Mouse (Mus musculus): ENCODE data around the gene Fhl2. TPM values are rescaled to one million over a fixed set of nuclear protein-coding genes. Genes with fewer than 3 reads are reported as not detected.

The Fhl2 gene
- total and polyA plus RNA-seq, 2 experiments, result 0.28 to 0.39 TPM

DNA sequence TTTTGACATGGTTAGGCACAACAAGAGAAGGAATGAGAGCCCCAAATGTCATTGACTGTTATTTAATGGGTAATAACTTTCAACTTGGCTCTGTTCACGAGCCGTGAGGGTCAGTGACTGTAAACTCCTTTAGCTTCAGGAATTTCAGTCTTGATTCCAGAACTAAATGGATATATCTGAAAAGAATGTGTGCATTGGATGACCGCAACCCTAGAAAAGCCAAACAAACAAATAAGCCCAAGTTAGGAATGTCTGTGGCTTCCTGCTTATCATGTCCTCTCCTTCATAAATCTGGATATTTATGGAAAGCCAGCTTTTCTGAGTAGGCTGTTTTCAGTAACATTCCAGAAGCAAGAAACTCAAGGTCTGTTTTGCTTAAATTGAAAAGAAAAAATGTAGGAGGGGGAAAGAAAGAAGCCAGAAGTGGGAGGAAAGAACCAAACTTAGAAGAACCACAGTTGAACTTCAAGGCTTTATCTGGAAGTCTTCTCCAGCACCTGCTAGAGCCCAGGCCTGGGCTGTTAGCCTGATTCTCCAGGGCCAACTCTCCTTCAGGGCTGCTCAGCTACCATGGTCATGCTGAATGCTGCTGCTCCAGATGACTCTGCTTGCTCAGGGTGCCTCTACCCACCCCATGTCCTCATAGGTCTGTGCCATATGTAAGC is 21.4 kb upstream of the Fhl2 start:
- H3K79me2 ChIP-seq (ENCODE audit: control insufficient read depth, insufficient read depth, low read length), result no peaks in the 10 kb centered on the region
- peak; percentile 24 for DNase-seq (ENCODE audit: extremely low read depth, low read depth, low spot score)
- H3K4me1 ChIP-seq (ENCODE audit: control insufficient read depth, insufficient read depth, low read length), result no peaks in the 10 kb centered on the region
- no peak overlapping the region for H3K9ac ChIP-seq (ENCODE audit: low read depth, low read length)
- no peak overlapping the region for H3K4me3 ChIP-seq (ENCODE audit: insufficient read depth, low read depth, low read length)
- 80% methylated on average over 3 of the region's 3 CpGs for WGBS
- TF ChIP-seq CTCF (IDR thresholded peaks at IDR 0.05; ENCODE audit: low read depth, low read length) (no peak), POLR2A (IDR thresholded peaks at IDR 0.05; ENCODE audit: extremely low read depth, insufficient read depth, low read length) (no peak)
- no peaks in the 10 kb centered on the region for H3K27me3 ChIP-seq (ENCODE audit: control insufficient read depth, insufficient read depth, low read length)
- H3K36me3 ChIP-seq (ENCODE audit: control insufficient read depth, insufficient read depth, low read length), result no peaks in the 10 kb centered on the region
- no peak overlapping the region for H3K27ac ChIP-seq (replicated peaks; ENCODE audit: insufficient read depth, low read depth, low read length)

DNA sequence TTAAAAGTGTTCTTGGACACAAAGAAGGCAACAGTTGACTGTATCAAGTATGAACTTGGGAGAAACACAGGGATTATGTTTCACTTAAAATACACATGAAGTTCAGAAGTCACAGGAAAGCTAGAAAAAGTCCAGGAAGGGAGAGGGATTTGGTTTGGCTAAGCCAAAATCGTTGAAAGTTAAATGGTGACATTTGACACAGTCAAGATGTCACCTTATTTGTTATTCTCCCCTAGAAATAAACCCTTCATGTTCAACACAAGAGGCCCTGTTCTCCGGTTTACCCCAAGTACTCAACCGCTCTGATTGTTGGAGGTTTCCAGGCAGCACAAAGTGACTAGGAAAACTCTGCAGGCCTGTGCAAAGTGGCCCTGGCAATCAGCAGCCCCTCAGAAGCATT is 18.8 kb upstream of the Fhl2 start:
- Histone ChIP-seq H3K4me1 (ENCODE audit: control insufficient read depth, insufficient read depth, low read length) (no peaks in the 10 kb centered on the region), H3K27ac (replicated peaks; ENCODE audit: insufficient read depth, low read depth, low read length) (no peak overlapping the region), H3K79me2 (ENCODE audit: control insufficient read depth, insufficient read depth, low read length) (no peaks in the 10 kb centered on the region), H3K4me3 (ENCODE audit: insufficient read depth, low read depth, low read length) (no peak overlapping the region), H3K36me3 (ENCODE audit: control insufficient read depth, insufficient read depth, low read length) (no peaks in the 10 kb centered on the region), H3K9ac (ENCODE audit: low read depth, low read length) (no peak overlapping the region), H3K27me3 (ENCODE audit: control insufficient read depth, insufficient read depth, low read length) (no peaks in the 10 kb centered on the region)
- no peak for DNase-seq (ENCODE audit: extremely low read depth, low read depth, low spot score)
- 73% methylated on average over 3 of the region's 3 CpGs for WGBS
- no peak for TF ChIP-seq CTCF (IDR thresholded peaks at IDR 0.05; ENCODE audit: low read depth, low read length)
- no peak for TF ChIP-seq POLR2A (IDR thresholded peaks at IDR 0.05; ENCODE audit: extremely low read depth, insufficient read depth, low read length)

GRCm38 (mm10) chr1:43211274-43211673 is 14.5 kb upstream of the Fhl2 start:
- no peak for DNase-seq (ENCODE audit: extremely low read depth, low read depth, low spot score)
- Histone ChIP-seq H3K4me3 (ENCODE audit: insufficient read depth, low read depth, low read length) (no peak overlapping the region), H3K9ac (ENCODE audit: low read depth, low read length) (no peak overlapping the region), H3K36me3 (ENCODE audit: control insufficient read depth, insufficient read depth, low read length) (no peaks in the 10 kb centered on the region), H3K4me1 (ENCODE audit: control insufficient read depth, insufficient read depth, low read length) (no peaks in the 10 kb centered on the region), H3K27me3 (ENCODE audit: control insufficient read depth, insufficient read depth, low read length) (no peaks in the 10 kb centered on the region), H3K27ac (replicated peaks; ENCODE audit: insufficient read depth, low read depth, low read length) (no peak overlapping the region), H3K79me2 (ENCODE audit: control insufficient read depth, insufficient read depth, low read length) (no peaks in the 10 kb centered on the region)
- 18% methylated on average over 1 of the region's 1 CpGs for WGBS
- TF ChIP-seq CTCF (IDR thresholded peaks at IDR 0.05; ENCODE audit: low read depth, low read length) (no peak), POLR2A (IDR thresholded peaks at IDR 0.05; ENCODE audit: extremely low read depth, insufficient read depth, low read length) (no peak)

DNA sequence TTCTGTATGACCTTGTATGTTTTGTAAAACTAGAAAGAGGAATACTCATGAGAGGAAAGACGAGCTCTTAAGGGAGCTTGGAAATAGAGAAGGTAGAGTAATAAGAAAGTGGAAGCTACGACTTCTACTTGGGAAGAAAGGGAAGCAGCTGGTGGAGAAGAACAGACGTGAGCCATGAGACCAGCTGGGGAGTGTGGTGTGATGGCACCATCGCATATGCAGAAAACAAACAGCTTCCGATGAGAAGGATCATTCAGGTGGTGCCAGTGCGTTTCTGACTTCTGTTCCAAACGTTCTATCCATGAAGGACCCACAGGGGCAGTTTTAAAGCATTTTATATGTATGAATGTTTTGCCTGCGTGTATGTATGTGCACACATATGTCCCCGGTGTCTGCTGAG is 13.5 kb upstream of the Fhl2 start:
- TF ChIP-seq CTCF (IDR thresholded peaks at IDR 0.05; ENCODE audit: low read depth, low read length), result no peak
- WGBS, result 73% methylated on average over 9 of the region's 9 CpGs

DNA sequence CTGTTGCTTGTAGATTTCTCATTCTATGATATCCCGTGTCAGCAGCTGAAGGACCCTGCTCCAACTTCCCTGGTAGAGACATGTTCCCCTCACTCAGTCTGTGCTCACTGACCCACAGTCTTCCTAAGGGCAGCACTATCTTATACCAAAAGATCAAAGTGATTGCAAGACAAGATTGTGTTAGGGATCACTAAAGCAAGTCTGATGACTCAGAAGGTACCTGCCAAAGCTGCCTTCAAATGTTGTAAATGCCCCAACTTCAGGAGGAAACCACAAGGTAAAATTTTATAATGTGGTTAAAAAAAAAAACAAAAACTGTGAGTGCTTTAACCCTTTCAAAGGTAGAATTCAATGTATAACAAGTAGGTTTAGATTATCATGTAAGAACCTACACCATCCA is 10.4 kb upstream of the Fhl2 start:
- H3K79me2 ChIP-seq (ENCODE audit: control insufficient read depth, insufficient read depth, low read length), result no peaks in the 10 kb centered on the region
- H3K36me3 ChIP-seq (ENCODE audit: control insufficient read depth, insufficient read depth, low read length), result no peaks in the 10 kb centered on the region
- no peak for DNase-seq (ENCODE audit: extremely low read depth, low read depth, low spot score)
- WGBS, result 91% methylated on average over 1 of the region's 1 CpGs
- H3K27ac ChIP-seq (replicated peaks; ENCODE audit: insufficient read depth, low read depth, low read length), result no peak overlapping the region
- no peaks in the 10 kb centered on the region for H3K4me1 ChIP-seq (ENCODE audit: control insufficient read depth, insufficient read depth, low read length)
- no peaks in the 10 kb centered on the region for H3K27me3 ChIP-seq (ENCODE audit: control insufficient read depth, insufficient read depth, low read length)
- no peak overlapping the region for H3K9ac ChIP-seq (ENCODE audit: low read depth, low read length)
- no peak overlapping the region for H3K4me3 ChIP-seq (ENCODE audit: insufficient read depth, low read depth, low read length)
- no peak for TF ChIP-seq CTCF (IDR thresholded peaks at IDR 0.05; ENCODE audit: low read depth, low read length)
- no peak for TF ChIP-seq POLR2A (IDR thresholded peaks at IDR 0.05; ENCODE audit: extremely low read depth, insufficient read depth, low read length)

More for the DNA sequence above, 13.5 kb upstream of the Fhl2 start:
- Histone ChIP-seq H3K27ac (replicated peaks; ENCODE audit: insufficient read depth, low read depth, low read length) (no peak overlapping the region), H3K4me1 (ENCODE audit: control insufficient read depth, insufficient read depth, low read length) (no peaks in the 10 kb centered on the region), H3K9ac (ENCODE audit: low read depth, low read length) (no peak overlapping the region), H3K27me3 (ENCODE audit: control insufficient read depth, insufficient read depth, low read length) (no peaks in the 10 kb centered on the region), H3K36me3 (ENCODE audit: control insufficient read depth, insufficient read depth, low read length) (no peaks in the 10 kb centered on the region), H3K79me2 (ENCODE audit: control insufficient read depth, insufficient read depth, low read length) (no peaks in the 10 kb centered on the region), H3K4me3 (ENCODE audit: insufficient read depth, low read depth, low read length) (no peak overlapping the region)
- no peak for DNase-seq (ENCODE audit: extremely low read depth, low read depth, low spot score)

DNA sequence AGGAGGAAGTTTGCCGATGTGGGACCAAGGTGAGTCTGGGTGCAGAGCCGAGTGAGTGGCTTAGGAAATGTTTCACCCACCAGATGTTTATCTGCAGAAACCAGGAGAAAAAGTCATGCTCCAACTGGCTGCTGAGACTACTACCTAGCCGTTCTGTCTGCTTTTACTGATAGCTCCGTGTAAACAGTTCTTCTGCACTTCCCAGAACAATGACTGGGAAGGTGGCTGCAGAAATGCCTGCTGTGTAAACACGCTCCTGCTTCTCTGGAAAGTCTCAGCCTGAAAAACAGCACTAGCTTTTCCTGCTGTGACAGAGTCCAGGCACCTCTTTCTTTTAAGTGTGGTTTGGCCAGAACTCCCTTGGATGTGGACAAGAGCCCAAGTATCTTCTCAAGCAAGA is 6.5 kb upstream of the Fhl2 start:
- 12% methylated on average over 5 of the region's 5 CpGs for WGBS
- no peak overlapping the region for H3K27ac ChIP-seq (replicated peaks; ENCODE audit: insufficient read depth, low read depth, low read length)

More for the DNA sequence above, 6.5 kb upstream of the Fhl2 start:
- Histone ChIP-seq H3K4me3 (ENCODE audit: insufficient read depth, low read depth, low read length) (no peak overlapping the region), H3K36me3 (ENCODE audit: control insufficient read depth, insufficient read depth, low read length) (no peaks in the 10 kb centered on the region), H3K27me3 (ENCODE audit: control insufficient read depth, insufficient read depth, low read length) (no peaks in the 10 kb centered on the region), H3K4me1 (ENCODE audit: control insufficient read depth, insufficient read depth, low read length) (no peaks in the 10 kb centered on the region), H3K79me2 (ENCODE audit: control insufficient read depth, insufficient read depth, low read length) (no peaks in the 10 kb centered on the region), H3K9ac (ENCODE audit: low read depth, low read length) (no peak overlapping the region)
- TF ChIP-seq POLR2A (IDR thresholded peaks at IDR 0.05; ENCODE audit: extremely low read depth, insufficient read depth, low read length) (no peak), CTCF (IDR thresholded peaks at IDR 0.05; ENCODE audit: low read depth, low read length) (no peak)
- no peak for DNase-seq (ENCODE audit: extremely low read depth, low read depth, low spot score)
